Comparison of ENCODE assay signal across 36 mouse cellular contexts in genomic region chr5:119795777-119796176, GRCm38 (mm10). TPM values are rescaled to one million over a fixed set of nuclear protein-coding genes. Genes with fewer than 3 reads are reported as not detected.
A peak's percentile ranks its signal among the peaks of the same experiment; 100 is the strongest.
DNase-seq lines count a peak whose midpoint lies in the region; ATAC-seq lines count a peak whose summit lies in the region.
"Had no signal": no experiment of that assay in that cellular context is flagged by ENCODE, and none has a peak within 500 bp of the region (broad histone marks: within the 10 kb centered on the region; RNA-seq: fewer than 3 reads in every experiment).

No protein-coding gene starts in this region.

- H3K27me3 ChIP-seq in heart, embryonic 13.5 days (replicated peaks), result peaks cover 79% of the 10 kb centered on the region
- H3K27me3 ChIP-seq in neural tube, embryonic 15.5 days (replicated peaks), result peaks cover 98% of the 10 kb centered on the region
- H3K27me3 ChIP-seq: CH12.LX had no signal

- peak; percentile 46 for DNase-seq in heart, adult 11 months
- no peak for DNase-seq in heart, postnatal 4 days
- no peak for DNase-seq in heart, postnatal 10 days
- peak; percentile 15 for DNase-seq in neural tube, embryonic 10.5 days (ENCODE audit: extremely low spot score, low spot score)
- DNase-seq in frontal cortex, postnatal 14 days (ENCODE audit: low spot score in 2 of 2), result no peak
- DNase-seq: adrenal gland, adult 2 months; adrenal gland, postnatal 36 days; cerebellum, adult 18-20 months; gastrocnemius, adult 2 months; kidney, adult 8-10 months; layer of hippocampus, adult 9-11 months; liver, postnatal 0 days; lung, postnatal 36 days; retina, postnatal 1 day; right cerebral cortex, postnatal 25 days; thymus, postnatal 14 days had no signal

- peak overlapping the region; percentile 44; the same call in 1 of the 2 replicates for H3K9ac ChIP-seq in heart, embryonic 13.5 days
- H3K9ac ChIP-seq in neural tube, embryonic 15.5 days (replicated peaks), result no peak overlapping the region
- H3K9ac ChIP-seq: embryonic facial prominence, embryonic 13.5 days; forebrain, embryonic 15.5 days; hindbrain, embryonic 13.5 days; liver, embryonic 12.5 days; liver, postnatal 0 days; midbrain, embryonic 12.5 days; stomach, embryonic 15.5 days had no signal

- H3K9me3 ChIP-seq in heart, embryonic 13.5 days, result no peaks in the 10 kb centered on the region
- no peaks in the 10 kb centered on the region for H3K9me3 ChIP-seq in neural tube, embryonic 15.5 days (replicated peaks)
- H3K9me3 ChIP-seq: embryonic facial prominence, embryonic 13.5 days; forebrain, embryonic 10.5 days; forebrain, embryonic 15.5 days; hindbrain, embryonic 13.5 days; liver, embryonic 12.5 days; midbrain, embryonic 12.5 days; stomach, embryonic 15.5 days had no signal

- peak overlapping the region; percentile 81 for H3K4me2 ChIP-seq in heart, embryonic 13.5 days
- H3K4me2 ChIP-seq in neural tube, embryonic 15.5 days, result no peak overlapping the region
- H3K4me2 ChIP-seq: embryonic facial prominence, embryonic 13.5 days; forebrain, embryonic 15.5 days; hindbrain, embryonic 13.5 days; liver, embryonic 12.5 days; midbrain, embryonic 12.5 days; stomach, embryonic 15.5 days had no signal

- 23% methylated on average over 3 of the region's 3 CpGs for WGBS in heart, embryonic 13.5 days
- WGBS in neural tube, embryonic 15.5 days, result 9% methylated on average over 3 of the region's 3 CpGs

- H3K4me3 ChIP-seq in heart, embryonic 13.5 days, result no peak overlapping the region
- H3K4me3 ChIP-seq in neural tube, embryonic 15.5 days (replicated peaks), result no peak overlapping the region
- H3K4me3 ChIP-seq: embryonic facial prominence, embryonic 13.5 days; forebrain, embryonic 10.5 days; forebrain, embryonic 15.5 days; gastrocnemius, adult 2 months; hindbrain, embryonic 13.5 days; liver, embryonic 12.5 days; midbrain, embryonic 12.5 days; stomach, embryonic 15.5 days had no signal

- H3K27ac ChIP-seq in heart, embryonic 13.5 days (replicated peaks), result peak overlapping the region; percentile 89
- no peak overlapping the region for H3K27ac ChIP-seq in neural tube, embryonic 15.5 days (replicated peaks)
- H3K27ac ChIP-seq: embryonic facial prominence, embryonic 13.5 days; forebrain, embryonic 10.5 days; forebrain, embryonic 15.5 days; gastrocnemius, adult 2 months; hindbrain, embryonic 13.5 days; kidney, postnatal 0 days; liver, embryonic 12.5 days; midbrain, embryonic 12.5 days; stomach, embryonic 15.5 days had no signal

- no peaks in the 10 kb centered on the region for H3K36me3 ChIP-seq in heart, embryonic 13.5 days
- no peaks in the 10 kb centered on the region for H3K36me3 ChIP-seq in neural tube, embryonic 15.5 days
- H3K36me3 ChIP-seq: embryonic facial prominence, embryonic 13.5 days; forebrain, embryonic 10.5 days; forebrain, embryonic 15.5 days; hindbrain, embryonic 13.5 days; liver, embryonic 12.5 days; midbrain, embryonic 12.5 days; stomach, embryonic 15.5 days had no signal

- ATAC-seq in heart, embryonic 13.5 days (ENCODE audit: extremely low read depth, insufficient number of reproducible peaks, low FRiP score, low TSS enrichment), result no peak
- ATAC-seq in neural tube, embryonic 15.5 days (ENCODE audit: low FRiP score), result no peak
- ATAC-seq: activated CD4-positive, CD25-positive, alpha-beta regulatory T cell, adult 4 months; forebrain, embryonic 15.5 days; intestine, embryonic 16.5 days; liver, embryonic 12.5 days; liver, postnatal 0 days had no signal

- intact Hi-C loops in heart, postnatal 10 days (cut with DNase I), result no loop called here

- H3K4me1 ChIP-seq in heart, embryonic 13.5 days, result peaks cover 40% of the 10 kb centered on the region
- H3K4me1 ChIP-seq in neural tube, embryonic 15.5 days, result no peaks in the 10 kb centered on the region
- H3K4me1 ChIP-seq: forebrain, embryonic 15.5 days; hindbrain, embryonic 13.5 days; liver, embryonic 12.5 days; midbrain, embryonic 12.5 days; stomach, embryonic 15.5 days had no signal

RNA-seq across cellular contexts. Expression of gene Tbx5, which starts 36.7 kb away (rescaled TPM):
- total RNA-seq in heart, postnatal 4 days (2021), result 10 to 100 TPM; 36.3 to 36.6 TPM
- 31.3 and 38.4 TPM in 2 replicates for polyA plus RNA-seq in heart, embryonic 13.5 days (2015; fragmentation: Nextera tagmentation; extraction: Ambion mirVana)
- 10 to 100 TPM; 28.0 to 32.2 TPM for total RNA-seq in heart, postnatal 10 days (2021)
- 0.10 and 0.19 TPM in 2 replicates for polyA plus RNA-seq in neural tube, embryonic 15.5 days (2015; fragmentation: Nextera tagmentation; extraction: Ambion mirVana)
- total RNA-seq: CH12.LX; common myeloid progenitor, adult 5-6 weeks; ES-E14; left cerebral cortex, postnatal 10 days; megakaryocyte, adult 5-6 weeks had no signal
- polyA plus RNA-seq: activated CD4-positive, CD25-positive, alpha-beta regulatory T cell, adult 4 months; C2C12; forebrain, embryonic 15.5 days; frontal cortex, adult 2 months; hindbrain, embryonic 13.5 days; intestine, embryonic 16.5 days; kidney, postnatal 0 days; large intestine, adult 2 months; liver, postnatal 0 days had no signal

Comparison
In these comparisons a context has a peak if more than half of its experiments do, and no peak if none do; other contexts are left out.
1. DNase-seq: peak in heart, adult 11 months (single experiment) and neural tube, embryonic 10.5 days (single experiment); none in heart, postnatal 4 days (single experiment), heart, postnatal 10 days (0 of 2) and frontal cortex, postnatal 14 days (0 of 2).